Mouse (Mus musculus): ENCODE measurements around the gene C1s1. TPM values are rescaled to one million over a fixed set of nuclear protein-coding genes. Genes with fewer than 3 reads are reported as not detected.
"Not testable (repeated sequence)": the region's sequence is repeated elsewhere in the genome, so short reads cannot be mapped to it uniquely, and the experiment has no call there.

The C1s1 gene
- polyA plus RNA-seq (2014; fragmentation: Nextera tagmentation; extraction: Ambion mirVana) = 0.26 TPM in 1 of 2 replicates, not detected in the other

- ATAC-seq (replicated peaks; ENCODE audit: insufficient number of reproducible peaks, low FRiP score, low TSS enrichment); H3K4me3 ChIP-seq (ENCODE audit: low read depth, low read length); H3K9me3 ChIP-seq (replicated peaks; ENCODE audit: control insufficient read depth, low read length): not testable (repeated sequence)
Measured at GRCm38 (mm10) chr6:124542284-124542683, at the start of gene C1s1. C1s1 (minus strand) TSS chr6:124542359.

GRCm38 (mm10) chr6:124588771-124589170 lies 46.6 kb upstream of the C1s1 start:
- no peak for ATAC-seq (replicated peaks; ENCODE audit: insufficient number of reproducible peaks, low FRiP score, low TSS enrichment)
- no peaks in the 10 kb centered on the region for H3K4me1 ChIP-seq (ENCODE audit: control insufficient read depth, insufficient read depth, low read length)
- H3K9me3 ChIP-seq (replicated peaks; ENCODE audit: control insufficient read depth, low read length) = no peaks in the 10 kb centered on the region
- H3K4me2 ChIP-seq = no peak overlapping the region
- H3K36me3 ChIP-seq (ENCODE audit: control insufficient read depth, insufficient read depth, low read length) = no peaks in the 10 kb centered on the region
- no peak overlapping the region for H3K9ac ChIP-seq (ENCODE audit: low read depth, low read length)
- no peak overlapping the region for H3K4me3 ChIP-seq (ENCODE audit: low read depth, low read length)
- H3K27me3 ChIP-seq (ENCODE audit: control insufficient read depth, insufficient read depth, low read length) = no peaks in the 10 kb centered on the region
- no peak overlapping the region for H3K27ac ChIP-seq (ENCODE audit: low read depth, low read length)

More at GRCm38 (mm10) chr6:124542284-124542683, at the start of gene C1s1:
- H3K4me2 ChIP-seq; H3K9ac ChIP-seq (ENCODE audit: low read depth, low read length); H3K36me3 ChIP-seq (ENCODE audit: control insufficient read depth, insufficient read depth, low read length); H3K4me1 ChIP-seq (ENCODE audit: control insufficient read depth, insufficient read depth, low read length); H3K27me3 ChIP-seq (ENCODE audit: control insufficient read depth, insufficient read depth, low read length); H3K27ac ChIP-seq (ENCODE audit: low read depth, low read length): not testable (repeated sequence)
- WGBS (ENCODE audit: insufficient replicate concordance) = 0% methylated on average over 1 of the region's 1 CpGs

DNA sequence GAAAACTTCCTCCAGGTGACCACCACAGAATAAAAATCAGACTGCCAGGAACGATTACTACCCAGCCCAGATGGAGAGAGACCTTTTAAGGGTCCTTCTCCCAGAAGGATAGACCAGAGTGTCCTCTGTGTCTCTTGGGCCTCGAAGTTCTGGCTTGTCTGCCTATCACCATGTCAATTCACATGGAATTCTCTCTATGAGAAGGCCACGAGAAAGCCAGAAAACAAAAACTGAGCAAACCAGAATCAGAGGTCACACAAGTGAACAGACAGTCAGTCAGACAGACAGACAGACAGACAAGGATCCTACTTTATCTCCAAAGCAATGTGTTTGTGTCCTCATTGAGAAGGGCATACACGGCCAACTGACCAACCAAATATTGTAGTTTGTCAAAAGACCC lies 44.1 kb upstream of the C1s1 start:
- 64% methylated on average over 4 of the region's 4 CpGs for WGBS (ENCODE audit: insufficient replicate concordance)
- ATAC-seq (replicated peaks; ENCODE audit: insufficient number of reproducible peaks, low FRiP score, low TSS enrichment) = no peak
- Histone ChIP-seq H3K4me2 (no peak overlapping the region), H3K9ac (ENCODE audit: low read depth, low read length) (no peak overlapping the region), H3K4me3 (ENCODE audit: low read depth, low read length) (no peak overlapping the region), H3K4me1 (ENCODE audit: control insufficient read depth, insufficient read depth, low read length) (no peaks in the 10 kb centered on the region), H3K27ac (ENCODE audit: low read depth, low read length) (no peak overlapping the region), H3K9me3 (replicated peaks; ENCODE audit: control insufficient read depth, low read length) (no peaks in the 10 kb centered on the region), H3K27me3 (ENCODE audit: control insufficient read depth, insufficient read depth, low read length) (no peaks in the 10 kb centered on the region), H3K36me3 (ENCODE audit: control insufficient read depth, insufficient read depth, low read length) (no peaks in the 10 kb centered on the region)

DNA sequence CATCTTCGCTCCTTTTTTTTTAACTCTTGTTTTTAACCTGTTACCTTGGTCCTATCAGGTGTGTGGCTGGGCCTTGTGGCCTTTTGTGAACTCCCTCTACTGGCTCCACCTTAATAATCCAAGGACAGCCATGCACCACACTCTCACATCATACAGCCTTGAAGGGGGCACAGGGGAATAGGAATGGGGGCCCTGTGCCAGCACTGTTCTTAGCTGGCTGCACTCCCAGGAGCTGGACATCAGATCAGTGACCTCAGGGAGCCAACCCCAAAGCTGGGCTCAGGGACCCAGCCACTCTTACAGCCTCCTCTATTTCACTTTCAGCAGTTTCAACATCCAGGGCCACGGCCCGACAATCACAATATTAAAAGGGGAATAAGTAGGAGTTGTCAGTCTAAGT lies 43.6 kb upstream of the C1s1 start:
- Histone ChIP-seq H3K36me3 (ENCODE audit: control insufficient read depth, insufficient read depth, low read length) (no peaks in the 10 kb centered on the region), H3K4me2 (no peak overlapping the region), H3K9me3 (replicated peaks; ENCODE audit: control insufficient read depth, low read length) (no peaks in the 10 kb centered on the region), H3K27me3 (ENCODE audit: control insufficient read depth, insufficient read depth, low read length) (no peaks in the 10 kb centered on the region), H3K9ac (ENCODE audit: low read depth, low read length) (no peak overlapping the region), H3K27ac (ENCODE audit: low read depth, low read length) (no peak overlapping the region), H3K4me3 (ENCODE audit: low read depth, low read length) (no peak overlapping the region), H3K4me1 (ENCODE audit: control insufficient read depth, insufficient read depth, low read length) (no peaks in the 10 kb centered on the region)
- 85% methylated on average over 3 of the region's 3 CpGs for WGBS (ENCODE audit: insufficient replicate concordance)
- no peak for ATAC-seq (replicated peaks; ENCODE audit: insufficient number of reproducible peaks, low FRiP score, low TSS enrichment)

GRCm38 (mm10) chr6:124584935-124585334 lies 42.8 kb upstream of the C1s1 start:
- H3K4me1 ChIP-seq (ENCODE audit: control insufficient read depth, insufficient read depth, low read length) = no peaks in the 10 kb centered on the region
- no peak overlapping the region for H3K4me2 ChIP-seq
- no peak for ATAC-seq (replicated peaks; ENCODE audit: insufficient number of reproducible peaks, low FRiP score, low TSS enrichment)
- H3K9ac ChIP-seq (ENCODE audit: low read depth, low read length) = no peak overlapping the region
- H3K27ac ChIP-seq (ENCODE audit: low read depth, low read length) = no peak overlapping the region
- 72% methylated on average over 3 of the region's 3 CpGs for WGBS (ENCODE audit: insufficient replicate concordance)
- H3K36me3 ChIP-seq (ENCODE audit: control insufficient read depth, insufficient read depth, low read length) = no peaks in the 10 kb centered on the region
- H3K4me3 ChIP-seq (ENCODE audit: low read depth, low read length) = no peak overlapping the region
- no peaks in the 10 kb centered on the region for H3K27me3 ChIP-seq (ENCODE audit: control insufficient read depth, insufficient read depth, low read length)
- no peaks in the 10 kb centered on the region for H3K9me3 ChIP-seq (replicated peaks; ENCODE audit: control insufficient read depth, low read length)

DNA sequence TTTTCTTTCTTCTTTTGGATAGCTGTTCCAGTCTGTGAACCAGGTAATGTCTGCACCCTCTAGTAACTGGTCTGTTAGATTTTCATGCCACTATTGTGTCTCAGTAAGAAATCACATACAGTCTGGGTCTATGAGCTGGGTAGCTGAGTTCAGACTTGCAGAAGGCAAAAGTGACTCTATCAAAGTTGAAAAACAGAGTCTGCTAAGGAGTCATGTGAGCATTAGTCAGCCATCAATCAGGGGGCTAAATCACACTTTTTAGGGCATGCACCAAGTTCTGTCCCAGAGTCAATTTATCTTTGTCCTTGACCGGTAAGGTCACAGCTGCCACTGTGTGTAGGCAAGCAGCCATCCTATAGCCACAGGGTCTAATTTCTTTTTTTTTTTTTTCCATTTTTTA lies 40.1 kb upstream of the C1s1 start:
- no peak for ATAC-seq (replicated peaks; ENCODE audit: insufficient number of reproducible peaks, low FRiP score, low TSS enrichment)
- H3K27me3 ChIP-seq (ENCODE audit: control insufficient read depth, insufficient read depth, low read length) = no peaks in the 10 kb centered on the region
- WGBS (ENCODE audit: insufficient replicate concordance) = 72% methylated on average over 1 of the region's 1 CpGs

GRCm38 (mm10) chr6:124580155-124580554 lies 38.0 kb upstream of the C1s1 start:
- ATAC-seq (replicated peaks; ENCODE audit: insufficient number of reproducible peaks, low FRiP score, low TSS enrichment) = 0 out of 2 replicates have a peak, but pooled peaks have one; percentile 31
- WGBS (ENCODE audit: insufficient replicate concordance) = 80% methylated on average over 7 of the region's 7 CpGs

More for the DNA sequence above, 40.1 kb upstream of the C1s1 start:
- Histone ChIP-seq H3K4me2 (no peak overlapping the region), H3K4me3 (ENCODE audit: low read depth, low read length) (no peak overlapping the region), H3K36me3 (ENCODE audit: control insufficient read depth, insufficient read depth, low read length) (no peaks in the 10 kb centered on the region), H3K4me1 (ENCODE audit: control insufficient read depth, insufficient read depth, low read length) (no peaks in the 10 kb centered on the region), H3K9me3 (replicated peaks; ENCODE audit: control insufficient read depth, low read length) (no peaks in the 10 kb centered on the region), H3K27ac (ENCODE audit: low read depth, low read length) (no peak overlapping the region), H3K9ac (ENCODE audit: low read depth, low read length) (no peak overlapping the region)

DNA sequence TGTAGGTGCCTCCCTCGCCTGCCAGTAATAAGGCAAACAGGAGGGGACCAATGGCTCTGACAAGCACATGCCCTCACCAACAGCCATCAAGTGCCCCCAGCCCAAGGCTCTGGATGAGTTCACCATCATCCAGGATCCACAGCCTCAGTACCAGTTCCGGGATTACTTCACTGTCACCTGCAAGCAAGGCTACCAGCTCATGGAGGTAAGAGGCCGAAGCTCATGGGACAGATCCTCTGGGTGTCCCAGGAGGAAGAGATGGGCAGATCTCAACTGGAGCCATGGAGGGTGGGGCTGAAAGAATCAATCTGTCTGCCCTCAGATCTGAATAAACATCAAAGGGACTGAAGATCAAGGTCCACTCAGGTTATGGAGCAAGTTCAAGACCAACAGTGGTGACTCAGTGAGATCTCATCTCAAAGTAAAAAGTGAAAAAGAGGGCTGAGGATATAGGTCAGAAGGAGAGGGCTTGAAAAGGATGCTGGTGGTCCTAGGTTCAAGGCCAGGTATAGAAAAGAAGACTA lies 33.1 kb upstream of the C1s1 start:
- H3K36me3 ChIP-seq (ENCODE audit: control insufficient read depth, insufficient read depth, low read length); H3K27me3 ChIP-seq (ENCODE audit: control insufficient read depth, insufficient read depth, low read length); H3K27ac ChIP-seq (ENCODE audit: low read depth, low read length); ATAC-seq (replicated peaks; ENCODE audit: insufficient number of reproducible peaks, low FRiP score, low TSS enrichment); H3K9me3 ChIP-seq (replicated peaks; ENCODE audit: control insufficient read depth, low read length); H3K4me3 ChIP-seq (ENCODE audit: low read depth, low read length); H3K9ac ChIP-seq (ENCODE audit: low read depth, low read length); H3K4me1 ChIP-seq (ENCODE audit: control insufficient read depth, insufficient read depth, low read length); H3K4me2 ChIP-seq: not testable (repeated sequence)
- 76% methylated on average over 3 of the region's 3 CpGs for WGBS (ENCODE audit: insufficient replicate concordance)

More at GRCm38 (mm10) chr6:124580155-124580554, 38.0 kb upstream of the C1s1 start:
- not testable (repeated sequence) for H3K27ac ChIP-seq (ENCODE audit: low read depth, low read length); H3K4me1 ChIP-seq (ENCODE audit: control insufficient read depth, insufficient read depth, low read length); H3K27me3 ChIP-seq (ENCODE audit: control insufficient read depth, insufficient read depth, low read length); H3K4me2 ChIP-seq; H3K4me3 ChIP-seq (ENCODE audit: low read depth, low read length); H3K9ac ChIP-seq (ENCODE audit: low read depth, low read length); H3K9me3 ChIP-seq (replicated peaks; ENCODE audit: control insufficient read depth, low read length); H3K36me3 ChIP-seq (ENCODE audit: control insufficient read depth, insufficient read depth, low read length)

DNA sequence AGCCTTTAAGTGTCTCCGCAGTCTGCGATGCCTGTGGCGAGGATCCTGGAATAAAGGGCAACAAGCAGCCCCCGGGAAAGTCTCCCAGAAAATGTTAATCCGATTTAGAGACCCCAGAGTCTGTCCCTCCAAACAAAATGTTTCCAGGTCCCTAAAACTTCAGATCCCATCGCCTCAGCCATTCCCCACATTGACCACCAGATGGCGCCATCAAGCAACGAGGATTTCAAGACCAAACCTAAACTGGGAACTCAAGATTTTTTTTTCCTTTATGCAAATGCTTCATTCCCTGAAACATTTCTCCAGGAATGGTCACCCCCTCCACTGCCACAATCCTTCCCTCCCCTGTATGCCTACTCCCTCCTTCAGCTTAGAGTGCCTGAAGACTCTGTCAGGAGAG lies 27.9 kb upstream of the C1s1 start, which contains the start of gene C1rb:
C1rb (plus strand) TSS at position 269 of the 400 bp plus-strand sequence.
- no peak within 1 kb of the TSS for H3K27ac ChIP-seq (ENCODE audit: low read depth, low read length)
- H3K4me2 ChIP-seq = peak within 1 kb of the TSS; percentile 37
- no peak within 1 kb of the TSS for H3K9ac ChIP-seq (ENCODE audit: low read depth, low read length)
- H3K9me3 ChIP-seq (replicated peaks; ENCODE audit: control insufficient read depth, low read length) = no peaks in the 10 kb centered on the region
- H3K36me3 ChIP-seq (ENCODE audit: control insufficient read depth, insufficient read depth, low read length) = no peaks in the 10 kb centered on the region
- WGBS (ENCODE audit: insufficient replicate concordance) = 3% methylated on average over 8 of the region's 8 CpGs
- no peak for ATAC-seq (replicated peaks; ENCODE audit: insufficient number of reproducible peaks, low FRiP score, low TSS enrichment)
- H3K4me3 ChIP-seq (ENCODE audit: low read depth, low read length) = no peak within 1 kb of the TSS
- H3K4me1 ChIP-seq (ENCODE audit: control insufficient read depth, insufficient read depth, low read length) = peaks cover 3% of the 10 kb centered on the region; the same call in 1 of the 2 replicates
- H3K27me3 ChIP-seq (ENCODE audit: control insufficient read depth, insufficient read depth, low read length) = no peaks in the 10 kb centered on the region
